Mouse (Mus musculus): ENCODE results near the gene Klrd1. TPM values are rescaled to one million over a fixed set of nuclear protein-coding genes. Genes with fewer than 3 reads are reported as not detected.

Klrd1 gene
- not detected in 2 replicates for polyA plus RNA-seq (2014; fragmentation: Nextera tagmentation; extraction: Ambion mirVana)

- Histone ChIP-seq H3K4me1 (ENCODE audit: control insufficient read depth, insufficient read depth, low read length) (no peaks in the 10 kb centered on the region), H3K4me2 (ENCODE audit: low read depth, severe bottlenecking) (no peak within 1 kb of the TSS), H3K27ac (replicated peaks; ENCODE audit: low read depth, low read length) (no peak within 1 kb of the TSS), H3K9ac (ENCODE audit: low read length) (no peak within 1 kb of the TSS), H3K4me3 (ENCODE audit: low read depth, low read length) (no peak within 1 kb of the TSS), H3K9me3 (ENCODE audit: control insufficient read depth, low read length) (no peaks in the 10 kb centered on the region), H3K27me3 (ENCODE audit: control insufficient read depth, insufficient read depth, low read length) (no peaks in the 10 kb centered on the region), H3K36me3 (ENCODE audit: control insufficient read depth, insufficient read depth, low read length) (no peaks in the 10 kb centered on the region)
- 83% methylated on average over 3 of the region's 3 CpGs for WGBS
- ATAC-seq (ENCODE audit: insufficient number of reproducible peaks, low FRiP score, low TSS enrichment, low read depth) = no peak
- no peak for DNase-seq (ENCODE audit: low spot score)
These were observed at the start of gene Klrd1 for GRCm38 (mm10) chr6:129591508-129591907. Gene Klrd1 (plus strand): TSS chr6:129591782.

- no peaks in the 10 kb centered on the region for H3K27me3 ChIP-seq (ENCODE audit: control insufficient read depth, insufficient read depth, low read length)
- no peak overlapping the region for H3K27ac ChIP-seq (replicated peaks; ENCODE audit: low read depth, low read length)
- no peak overlapping the region for H3K4me3 ChIP-seq (ENCODE audit: low read depth, low read length)
- peaks cover 9% of the 10 kb centered on the region; the same call in 1 of the 2 replicates for H3K36me3 ChIP-seq (ENCODE audit: control insufficient read depth, insufficient read depth, low read length)
- no peak for ATAC-seq (ENCODE audit: insufficient number of reproducible peaks, low FRiP score, low TSS enrichment, low read depth)
- no peaks in the 10 kb centered on the region for H3K4me1 ChIP-seq (ENCODE audit: control insufficient read depth, insufficient read depth, low read length)
- no peak overlapping the region for H3K4me2 ChIP-seq (ENCODE audit: low read depth, severe bottlenecking)
- WGBS = 89% methylated on average over 9 of the region's 9 CpGs
- DNase-seq (ENCODE audit: low spot score) = no peak
- H3K9ac ChIP-seq (ENCODE audit: low read length) = no peak overlapping the region
- no peaks in the 10 kb centered on the region for H3K9me3 ChIP-seq (ENCODE audit: control insufficient read depth, low read length)
These were observed 49.7 kb upstream of the Klrd1 start for GRCm38 (mm10) chr6:129541931-129542330.

GRCm38 (mm10) chr6:129542540-129542939, 49.0 kb upstream of the Klrd1 start:
- H3K27ac ChIP-seq (replicated peaks; ENCODE audit: low read depth, low read length) = no peak overlapping the region
- H3K27me3 ChIP-seq (ENCODE audit: control insufficient read depth, insufficient read depth, low read length) = no peaks in the 10 kb centered on the region
- H3K4me2 ChIP-seq (ENCODE audit: low read depth, severe bottlenecking) = no peak overlapping the region
- H3K4me1 ChIP-seq (ENCODE audit: control insufficient read depth, insufficient read depth, low read length) = no peaks in the 10 kb centered on the region
- no peaks in the 10 kb centered on the region for H3K9me3 ChIP-seq (ENCODE audit: control insufficient read depth, low read length)
- no peak for ATAC-seq (ENCODE audit: insufficient number of reproducible peaks, low FRiP score, low TSS enrichment, low read depth)
- no peak overlapping the region for H3K4me3 ChIP-seq (ENCODE audit: low read depth, low read length)
- H3K9ac ChIP-seq (ENCODE audit: low read length) = no peak overlapping the region
- DNase-seq (ENCODE audit: low spot score) = no peak
- peaks cover 9% of the 10 kb centered on the region; the same call in 1 of the 2 replicates for H3K36me3 ChIP-seq (ENCODE audit: control insufficient read depth, insufficient read depth, low read length)
- WGBS = 96% methylated on average over 3 of the region's 3 CpGs

- Histone ChIP-seq H3K4me2 (ENCODE audit: low read depth, severe bottlenecking) (no peak overlapping the region), H3K27me3 (ENCODE audit: control insufficient read depth, insufficient read depth, low read length) (no peaks in the 10 kb centered on the region), H3K9me3 (ENCODE audit: control insufficient read depth, low read length) (no peaks in the 10 kb centered on the region), H3K36me3 (ENCODE audit: control insufficient read depth, insufficient read depth, low read length) (peaks cover 9% of the 10 kb centered on the region; the same call in 1 of the 2 replicates), H3K27ac (replicated peaks; ENCODE audit: low read depth, low read length) (no peak overlapping the region), H3K9ac (ENCODE audit: low read length) (no peak overlapping the region), H3K4me1 (ENCODE audit: control insufficient read depth, insufficient read depth, low read length) (no peaks in the 10 kb centered on the region), H3K4me3 (ENCODE audit: low read depth, low read length) (no peak overlapping the region)
- WGBS = 73% methylated on average over 6 of the region's 6 CpGs
- ATAC-seq (ENCODE audit: insufficient number of reproducible peaks, low FRiP score, low TSS enrichment, low read depth) (peak; percentile 76; the same call in 1 of the 2 replicates), DNase-seq (ENCODE audit: low spot score) (peak; percentile 73)
These were observed 47.6 kb upstream of the Klrd1 start for GRCm38 (mm10) chr6:129543709-129544606.

- Histone ChIP-seq H3K9me3 (ENCODE audit: control insufficient read depth, low read length) (no peaks in the 10 kb centered on the region), H3K9ac (ENCODE audit: low read length) (no peak overlapping the region), H3K27ac (replicated peaks; ENCODE audit: low read depth, low read length) (no peak overlapping the region), H3K4me3 (ENCODE audit: low read depth, low read length) (no peak overlapping the region), H3K4me1 (ENCODE audit: control insufficient read depth, insufficient read depth, low read length) (no peaks in the 10 kb centered on the region), H3K4me2 (ENCODE audit: low read depth, severe bottlenecking) (no peak overlapping the region), H3K27me3 (ENCODE audit: control insufficient read depth, insufficient read depth, low read length) (no peaks in the 10 kb centered on the region), H3K36me3 (ENCODE audit: control insufficient read depth, insufficient read depth, low read length) (no peaks in the 10 kb centered on the region)
- 74% methylated on average over 2 of the region's 2 CpGs for WGBS
- no peak for DNase-seq (ENCODE audit: low spot score)
- ATAC-seq (ENCODE audit: insufficient number of reproducible peaks, low FRiP score, low TSS enrichment, low read depth) = no peak
These were observed 44.3 kb upstream of the Klrd1 start for GRCm38 (mm10) chr6:129547277-129547676.

- WGBS = 76% methylated on average over 3 of the region's 3 CpGs
- H3K36me3 ChIP-seq (ENCODE audit: control insufficient read depth, insufficient read depth, low read length) = no peaks in the 10 kb centered on the region
- DNase-seq (ENCODE audit: low spot score) = no peak
These were observed 43.6 kb upstream of the Klrd1 start for GRCm38 (mm10) chr6:129548009-129548408.

GRCm38 (mm10) chr6:129557298-129558023, 34.1 kb upstream of the Klrd1 start:
- Histone ChIP-seq H3K9me3 (ENCODE audit: control insufficient read depth, low read length) (no peaks in the 10 kb centered on the region), H3K9ac (ENCODE audit: low read length) (no peak overlapping the region), H3K4me2 (ENCODE audit: low read depth, severe bottlenecking) (no peak overlapping the region), H3K4me3 (ENCODE audit: low read depth, low read length) (no peak overlapping the region), H3K27ac (replicated peaks; ENCODE audit: low read depth, low read length) (no peak overlapping the region), H3K27me3 (ENCODE audit: control insufficient read depth, insufficient read depth, low read length) (no peaks in the 10 kb centered on the region), H3K4me1 (ENCODE audit: control insufficient read depth, insufficient read depth, low read length) (no peaks in the 10 kb centered on the region), H3K36me3 (ENCODE audit: control insufficient read depth, insufficient read depth, low read length) (no peaks in the 10 kb centered on the region)
- no peak for ATAC-seq (ENCODE audit: insufficient number of reproducible peaks, low FRiP score, low TSS enrichment, low read depth)
- no peak for DNase-seq (ENCODE audit: low spot score)

More at GRCm38 (mm10) chr6:129548009-129548408, 43.6 kb upstream of the Klrd1 start:
- Histone ChIP-seq H3K27me3 (ENCODE audit: control insufficient read depth, insufficient read depth, low read length) (no peaks in the 10 kb centered on the region), H3K4me2 (ENCODE audit: low read depth, severe bottlenecking) (no peak overlapping the region), H3K4me3 (ENCODE audit: low read depth, low read length) (no peak overlapping the region), H3K4me1 (ENCODE audit: control insufficient read depth, insufficient read depth, low read length) (no peaks in the 10 kb centered on the region), H3K9me3 (ENCODE audit: control insufficient read depth, low read length) (no peaks in the 10 kb centered on the region), H3K27ac (replicated peaks; ENCODE audit: low read depth, low read length) (no peak overlapping the region), H3K9ac (ENCODE audit: low read length) (no peak overlapping the region)
- ATAC-seq (ENCODE audit: insufficient number of reproducible peaks, low FRiP score, low TSS enrichment, low read depth) = no peak

- H3K27ac ChIP-seq (replicated peaks; ENCODE audit: low read depth, low read length) = no peak overlapping the region
- H3K9ac ChIP-seq (ENCODE audit: low read length) = no peak overlapping the region
- 23% methylated on average over 12 of the region's 12 CpGs for WGBS
- H3K4me3 ChIP-seq (ENCODE audit: low read depth, low read length) = no peak overlapping the region
- H3K36me3 ChIP-seq (ENCODE audit: control insufficient read depth, insufficient read depth, low read length) = no peaks in the 10 kb centered on the region
- H3K9me3 ChIP-seq (ENCODE audit: control insufficient read depth, low read length) = no peaks in the 10 kb centered on the region
- no peaks in the 10 kb centered on the region for H3K4me1 ChIP-seq (ENCODE audit: control insufficient read depth, insufficient read depth, low read length)
- H3K27me3 ChIP-seq (ENCODE audit: control insufficient read depth, insufficient read depth, low read length) = no peaks in the 10 kb centered on the region
- H3K4me2 ChIP-seq (ENCODE audit: low read depth, severe bottlenecking) = no peak overlapping the region
- peak; percentile 84 for DNase-seq (ENCODE audit: low spot score)
- peak; percentile 67; the same call in 1 of the 2 replicates for ATAC-seq (ENCODE audit: insufficient number of reproducible peaks, low FRiP score, low TSS enrichment, low read depth)
These were observed 32.5 kb upstream of the Klrd1 start for GRCm38 (mm10) chr6:129558946-129559640.
